Mouse (Mus musculus) erythroblast, embryonic 14.5 days (primary cell): ENCODE measurements around the gene Mad1l1.

Source experiments
- GATA1 ChIP-seq: IDR thresholded peaks from 2 replicates; pipeline ENCODE4 v1.6.1; 2012; ENCODE audit warnings: low read length, inconsistent platforms, mixed read lengths
- TAL1 ChIP-seq: IDR thresholded peaks from 3 replicates; pipeline ENCODE4 v1.6.1; 2012; ENCODE audit warnings: low read length, inconsistent platforms, mixed read lengths

DNA sequence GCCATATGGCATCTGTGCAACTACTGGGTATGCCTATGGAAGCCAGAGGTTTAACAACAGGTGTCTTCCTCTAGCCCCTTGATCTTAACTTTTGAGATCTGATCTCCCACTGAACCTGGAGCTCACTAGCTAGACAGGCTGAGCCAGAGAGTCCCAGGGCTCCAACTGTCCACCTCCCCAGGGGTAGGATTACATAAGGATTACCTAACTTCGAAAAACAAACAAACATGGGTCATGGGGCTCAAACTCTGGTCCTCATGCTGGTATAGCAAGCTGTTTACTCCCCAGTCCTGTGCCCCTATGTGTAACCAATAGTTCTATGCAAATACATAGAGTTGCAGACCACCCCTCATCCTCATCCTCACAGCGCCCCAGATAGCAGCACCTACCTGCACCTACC lies 208.1 kb downstream of the Mad1l1 start:
- TF ChIP-seq TAL1 (no peak), GATA1 (no peak)
